Mouse (Mus musculus) heart, adult 8-10 months (tissue): ENCODE data around the gene Spire2. TPM values are rescaled to one million over a fixed set of nuclear protein-coding genes. Genes with fewer than 3 reads are reported as not detected.
A peak's percentile ranks its signal among the peaks of the same experiment; 100 is the strongest.

ENCODE experiments used
- DNase-seq: peaks from one replicate; pipeline ENCODE4 v3.0.0; 2022; ENCODE audit warnings: low spot score
- total RNA-seq, 4 experiments: library from RNA; stranded (reverse); gene quantifications; 2 replicates each; pipeline ENCODE4 v1.2.4; 2022

The Spire2 gene
- total RNA-seq, 4 experiments from 2014 or later: 0.16 to 0.22 TPM; not detected in 2

- no peak for DNase-seq
Measured at GRCm38 (mm10) chr8:123333864-123334263, 1.4 kb downstream of the Spire2 start.

DNA sequence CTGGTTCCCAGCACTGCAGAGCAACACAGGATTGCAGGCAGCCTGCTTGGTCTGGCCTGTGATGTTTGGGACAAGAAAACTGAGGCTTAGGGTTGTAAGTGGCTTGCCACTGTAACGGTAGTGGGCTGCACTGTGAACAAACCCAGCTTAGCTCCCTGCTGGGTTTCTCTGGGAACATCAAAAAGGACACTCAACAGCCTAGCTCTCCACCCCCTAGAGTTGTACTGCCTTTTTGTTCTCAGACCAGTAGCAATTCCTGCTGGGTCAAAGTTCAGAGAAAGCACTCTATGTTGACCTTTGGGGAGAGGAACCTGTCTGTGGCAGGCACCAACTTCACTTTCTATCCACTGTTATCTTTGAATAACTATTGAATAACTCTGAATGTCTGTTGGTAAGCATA lies 2.0 kb downstream of the Spire2 start:
- DNase-seq: no peak

- no peak for DNase-seq
Measured at GRCm38 (mm10) chr8:123337475-123337874, 5.0 kb downstream of the Spire2 start.

- DNase-seq: no peak
Measured at GRCm38 (mm10) chr8:123340071-123340470, 7.6 kb downstream of the Spire2 start.

DNA sequence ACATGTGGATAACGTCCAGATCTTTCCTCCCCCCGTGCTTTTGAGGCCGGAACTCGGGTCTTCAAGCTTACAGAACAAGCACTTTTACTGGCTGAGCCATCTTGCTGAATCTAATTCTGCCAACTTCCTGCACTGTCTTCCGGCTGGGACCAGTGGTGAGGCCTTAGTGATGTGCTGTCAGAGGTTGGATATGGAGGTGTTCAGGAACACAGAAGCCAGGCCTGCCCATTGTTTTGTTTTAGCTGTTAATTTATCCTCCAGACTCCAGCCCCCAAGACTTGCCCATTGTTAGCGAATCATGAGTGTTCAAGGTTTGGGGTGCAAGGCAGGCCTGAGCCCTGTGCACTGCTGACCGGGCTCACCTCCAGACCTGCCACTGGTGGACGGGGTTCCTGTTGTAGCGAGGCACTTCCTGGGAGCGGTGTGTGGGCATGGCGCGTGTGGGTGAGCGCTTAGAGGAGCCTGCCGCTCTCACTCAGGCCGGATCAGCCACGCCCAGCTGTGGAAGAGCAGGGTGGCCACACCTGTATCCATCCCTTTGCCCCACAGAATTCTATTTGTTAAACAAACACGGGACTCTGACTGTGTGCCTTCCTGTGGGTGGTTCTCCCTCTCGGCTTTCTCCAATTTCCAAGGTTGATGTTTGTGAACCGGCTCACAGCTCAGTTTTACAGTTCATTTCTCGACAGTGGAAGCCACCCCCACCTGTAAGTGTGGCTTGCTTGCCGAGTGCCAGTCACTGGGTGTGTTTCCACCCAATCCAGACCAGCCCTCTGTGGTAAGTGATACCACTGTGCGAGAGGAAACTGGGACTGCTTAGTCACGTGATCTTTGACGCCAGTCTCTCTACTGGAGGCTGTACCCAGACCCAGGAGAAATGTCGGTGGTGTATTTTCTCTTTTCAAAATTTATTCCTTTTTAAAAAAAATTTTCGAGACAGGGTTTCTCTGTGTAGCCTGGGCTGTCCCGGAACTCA lies 8.8 kb downstream of the Spire2 start:
- DNase-seq: no peak

- no peak for DNase-seq
Measured at GRCm38 (mm10) chr8:123342253-123342652, 9.7 kb downstream of the Spire2 start.

GRCm38 (mm10) chr8:123342911-123343310 lies 10.4 kb downstream of the Spire2 start:
- DNase-seq: no peak

GRCm38 (mm10) chr8:123343422-123343821 lies 10.9 kb downstream of the Spire2 start:
- DNase-seq: no peak

DNA sequence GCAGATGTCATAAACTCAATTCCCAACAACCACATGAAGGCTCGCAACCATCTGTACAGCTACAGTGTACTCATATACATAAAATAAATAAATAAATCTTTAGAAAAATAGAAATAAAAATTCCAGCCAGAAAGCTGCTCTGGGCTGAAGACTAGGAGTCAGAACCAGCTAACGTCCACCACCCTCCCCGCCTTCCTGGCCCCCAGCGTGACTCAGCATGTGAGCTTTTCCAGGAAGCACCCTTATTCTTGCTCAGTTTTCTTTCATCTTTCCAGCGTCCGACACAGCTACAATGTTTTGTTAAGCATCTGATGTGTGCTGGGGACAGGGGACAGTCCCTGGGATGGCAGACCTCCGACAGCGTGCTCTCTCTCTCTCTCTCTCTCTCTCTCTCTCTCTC lies 12.6 kb downstream of the Spire2 start:
- DNase-seq: no peak

DNA sequence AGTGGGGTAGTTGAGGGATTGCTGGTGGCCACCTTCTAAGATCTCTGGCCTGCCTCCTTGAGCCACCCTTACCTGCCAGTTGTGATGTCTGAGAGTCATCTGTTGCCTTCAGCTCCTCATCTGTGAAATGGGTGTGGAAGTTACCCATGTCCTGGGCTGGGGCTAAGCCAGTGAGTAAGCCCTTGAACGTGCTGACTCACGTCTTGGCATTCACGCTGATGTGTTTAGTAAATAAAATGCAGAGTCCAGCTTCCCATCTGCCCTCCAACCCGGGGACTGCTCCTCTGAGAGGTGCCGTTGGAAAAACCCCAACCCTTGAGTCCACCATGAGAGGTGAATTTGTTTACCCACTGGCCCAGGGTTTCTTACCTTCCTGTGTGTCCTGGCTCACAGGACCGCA lies 13.3 kb downstream of the Spire2 start:
- DNase-seq: no peak

GRCm38 (mm10) chr8:123347293-123347692 lies 14.8 kb downstream of the Spire2 start:
- no peak for DNase-seq

DNA sequence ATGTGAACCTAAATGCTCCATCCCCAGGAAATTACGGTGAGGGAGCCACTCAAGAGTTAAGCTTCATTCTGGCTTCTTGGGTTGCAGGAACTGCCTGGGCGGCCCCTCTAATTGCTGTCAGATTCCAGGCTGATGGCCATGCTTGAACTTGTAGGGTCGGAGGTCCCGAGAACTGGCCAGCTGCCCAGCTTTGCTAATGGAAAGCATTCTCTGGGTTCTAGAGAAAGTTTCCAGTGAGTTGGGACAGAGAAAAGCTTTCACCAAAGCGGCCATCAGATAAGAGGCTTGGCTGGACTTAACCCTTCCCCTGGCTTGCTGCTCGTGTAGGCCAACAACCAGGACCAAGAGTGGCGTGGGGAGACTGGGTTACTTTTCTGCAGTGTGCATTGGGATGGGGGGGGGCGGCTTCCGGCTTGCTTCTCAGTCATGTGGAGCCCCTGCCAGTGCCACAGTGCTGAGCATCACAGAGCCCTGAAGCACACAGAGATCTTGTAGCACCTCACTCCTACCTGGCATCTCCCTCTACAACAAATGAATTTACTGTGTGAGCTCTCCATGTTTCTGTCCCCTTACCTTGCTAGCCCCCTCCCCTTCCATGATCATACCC lies 15.8 kb downstream of the Spire2 start:
- DNase-seq: no peak

DNA sequence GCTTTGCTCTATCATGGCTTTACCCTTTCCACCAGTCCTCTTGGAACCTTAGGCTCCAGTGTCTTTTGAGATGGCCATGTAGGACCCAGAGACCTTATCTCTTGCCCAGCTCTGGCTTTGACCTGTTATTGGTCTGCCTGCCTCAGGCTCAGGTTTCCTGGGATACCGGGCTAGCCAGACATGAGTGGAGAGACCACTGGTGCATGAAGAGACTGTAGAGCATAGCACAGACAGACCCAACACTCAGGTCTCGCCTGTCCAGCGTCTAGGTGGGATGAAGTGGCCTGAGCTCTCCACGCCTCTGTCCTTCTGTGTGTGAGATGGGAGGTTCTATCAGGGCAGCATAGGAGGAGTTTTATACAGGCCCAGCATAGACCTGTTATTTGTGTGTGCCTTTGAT lies 16.6 kb downstream of the Spire2 start:
- no peak for DNase-seq

- DNase-seq: no peak
Measured at GRCm38 (mm10) chr8:123352118-123352517, 19.6 kb downstream of the Spire2 start.

GRCm38 (mm10) chr8:123352786-123353185 lies 20.3 kb downstream of the Spire2 start:
- DNase-seq: no peak

- DNase-seq: no peak
Measured at GRCm38 (mm10) chr8:123353216-123353615, 20.7 kb downstream of the Spire2 start.

DNA sequence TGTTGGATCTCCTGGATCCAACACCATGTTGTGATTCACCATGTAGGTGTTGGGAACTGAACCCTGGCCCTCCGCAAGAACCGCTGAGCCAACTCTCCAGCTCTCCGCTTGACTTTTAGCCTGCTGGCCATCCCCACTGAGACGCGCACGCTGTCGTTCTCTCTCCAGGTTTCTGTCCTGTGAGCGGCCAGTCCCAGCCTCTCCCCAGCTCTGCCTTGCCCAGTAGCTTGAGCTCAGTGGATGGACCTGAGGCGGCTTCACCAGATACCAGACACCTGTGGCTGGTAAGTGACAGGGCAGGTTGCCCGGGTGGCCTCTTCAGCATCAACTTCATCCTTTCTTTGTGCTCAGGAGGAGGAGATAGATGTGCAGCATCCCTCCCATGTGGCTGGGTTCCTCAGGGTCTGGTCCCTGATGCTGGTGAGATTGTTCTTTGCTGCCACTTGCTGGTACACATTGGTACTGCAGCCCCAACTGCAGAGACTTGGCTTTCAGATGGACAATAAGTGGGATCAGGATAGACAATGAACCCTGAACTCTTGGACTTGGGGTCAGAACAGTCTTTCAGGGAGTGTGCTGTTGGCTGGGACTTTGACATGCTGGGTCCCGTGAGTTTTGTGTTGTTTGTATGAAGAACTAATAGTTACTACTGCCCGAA lies 28.7 kb downstream of the Spire2 start:
- DNase-seq: peak; percentile 72

GRCm38 (mm10) chr8:123373403-123374238 lies 41.1 kb downstream of the Spire2 start, which contains the start of gene Tcf25:
TSS of gene Tcf25 (plus strand) at chr8:123373753.
- peak; percentile 93 for DNase-seq

- peak; percentile 92 for DNase-seq
Measured at GRCm38 (mm10) chr8:123374239-123374578, 41.7 kb downstream of the Spire2 start.

DNA sequence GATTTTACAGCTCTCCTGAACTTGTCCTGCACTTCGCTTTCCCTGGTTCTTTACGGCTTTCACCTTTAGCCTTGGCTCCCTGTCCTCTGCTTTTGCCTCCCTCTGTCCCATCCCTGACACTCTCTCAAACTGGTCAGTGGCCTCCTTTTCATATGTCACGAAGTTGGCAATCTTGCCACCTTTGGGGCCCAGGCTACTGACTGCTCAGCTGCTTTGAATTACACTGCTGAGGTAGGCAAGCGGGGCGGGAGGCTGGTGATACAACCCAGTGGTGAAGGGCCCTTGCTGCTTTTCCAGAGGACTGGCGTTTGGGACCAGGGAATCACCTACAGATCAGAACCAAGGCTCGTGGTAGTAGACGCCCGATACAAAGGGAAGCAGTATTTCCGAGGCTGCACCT lies 43.2 kb downstream of the Spire2 start:
- no peak for DNase-seq

GRCm38 (mm10) chr8:123376106-123376505 lies 43.6 kb downstream of the Spire2 start:
- DNase-seq: no peak

- DNase-seq: no peak
Measured at GRCm38 (mm10) chr8:123381711-123382110, 49.2 kb downstream of the Spire2 start.
